Mouse (Mus musculus): ENCODE results near the gene Zfp970. TPM values are rescaled to one million over a fixed set of nuclear protein-coding genes. Genes with fewer than 3 reads are reported as not detected.
"Not testable (repeated sequence)": the region's sequence is repeated elsewhere in the genome, so short reads cannot be mapped to it uniquely, and the experiment has no call there.

Zfp970 gene
- polyA plus RNA-seq (2014; fragmentation: Nextera tagmentation; extraction: Ambion mirVana): 7.6 and 9.0 TPM in 2 replicates

DNA sequence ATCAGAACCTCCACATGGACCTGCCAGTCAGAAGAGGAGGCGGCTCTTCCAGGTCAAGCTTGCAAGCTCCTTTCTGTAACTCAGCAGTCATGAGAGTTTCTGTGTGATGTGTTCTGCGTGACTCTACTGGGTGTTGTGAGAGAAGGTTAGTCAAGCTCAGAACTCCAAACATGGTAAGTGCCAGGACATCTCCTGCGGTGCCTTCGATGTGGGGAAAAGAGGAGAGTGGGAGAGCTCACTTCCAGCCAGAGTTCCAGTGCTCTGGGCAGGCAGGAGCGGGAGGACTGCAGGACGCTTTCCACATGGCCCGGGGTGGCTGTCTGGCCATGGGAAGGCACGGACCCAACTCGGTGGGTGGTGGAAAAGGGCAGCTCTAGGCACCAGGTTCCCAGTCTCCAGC lies at the start of gene Zfp970:
TSS of gene Zfp970 (plus strand) at position 58 of the 400 bp plus-strand sequence.
- not testable (repeated sequence) for H3K9me3 ChIP-seq (replicated peaks; ENCODE audit: control insufficient read depth, low read length); H3K4me1 ChIP-seq (ENCODE audit: control insufficient read depth, insufficient read depth, low read length); ATAC-seq; H3K36me3 ChIP-seq (ENCODE audit: control insufficient read depth, insufficient read depth, low read length); H3K27ac ChIP-seq (ENCODE audit: low read depth, low read length); H3K27me3 ChIP-seq (replicated peaks; ENCODE audit: control insufficient read depth, insufficient read depth, low read length)
- DNase-seq (ENCODE audit: low spot score): peak; percentile 0
- H3K4me3 ChIP-seq (ENCODE audit: low read depth, low read length): peak within 1 kb of the TSS; percentile 26
- 24% methylated on average over 8 of the region's 9 CpGs for whole genome bisulfite sequencing
- peak within 1 kb of the TSS; percentile 5; the same call in 1 of the 2 replicates for H3K9ac ChIP-seq (ENCODE audit: low read length)
- peak within 1 kb of the TSS; percentile 33 for H3K4me2 ChIP-seq (ENCODE audit: low read length)

DNA sequence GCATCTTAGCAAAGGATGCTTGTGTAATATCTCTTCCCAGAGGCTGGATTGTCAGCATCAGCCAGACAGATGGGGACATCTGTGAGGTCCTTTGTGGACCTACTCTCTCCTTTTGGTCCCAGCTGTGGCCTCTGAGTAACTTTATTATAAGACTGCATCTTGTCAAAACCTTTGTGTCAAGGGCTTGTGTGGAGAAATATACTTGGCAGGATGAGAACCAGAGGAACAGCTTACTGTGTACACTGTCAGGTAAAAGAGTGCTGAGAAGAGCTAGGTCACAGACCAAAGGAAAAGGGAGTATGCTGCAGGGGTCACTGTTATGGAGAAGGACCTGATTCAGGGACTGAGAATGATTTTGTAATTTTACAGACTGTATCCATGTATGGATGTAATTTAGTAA lies 3.7 kb downstream of the Zfp970 start:
- not testable (repeated sequence) for H3K4me3 ChIP-seq (ENCODE audit: low read depth, low read length); H3K27ac ChIP-seq (ENCODE audit: low read depth, low read length); H3K9me3 ChIP-seq (replicated peaks; ENCODE audit: control insufficient read depth, low read length); H3K9ac ChIP-seq (ENCODE audit: low read length); H3K4me2 ChIP-seq (ENCODE audit: low read length); H3K27me3 ChIP-seq (replicated peaks; ENCODE audit: control insufficient read depth, insufficient read depth, low read length); H3K4me1 ChIP-seq (ENCODE audit: control insufficient read depth, insufficient read depth, low read length); DNase-seq (ENCODE audit: low spot score); ATAC-seq; H3K36me3 ChIP-seq (ENCODE audit: control insufficient read depth, insufficient read depth, low read length)

DNA sequence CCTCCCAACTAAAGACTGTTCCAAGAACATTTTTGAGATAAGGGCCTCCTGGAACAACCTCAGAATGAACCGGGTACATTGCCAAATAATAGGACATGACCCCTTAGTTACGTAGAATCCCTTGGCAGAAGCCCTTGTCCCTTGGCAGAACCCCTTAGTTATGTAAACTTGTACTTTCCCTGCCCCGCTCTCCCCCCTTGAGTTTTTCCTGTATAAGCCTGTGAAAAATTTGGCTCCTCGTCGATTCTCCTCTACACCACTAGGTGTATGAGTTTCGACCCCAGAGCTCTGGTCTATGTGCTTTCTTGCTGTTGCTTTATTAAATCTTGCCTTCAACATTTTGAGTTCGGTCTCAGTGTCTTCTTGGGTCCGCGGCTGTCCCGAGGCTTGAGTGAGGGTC lies 7.7 kb downstream of the Zfp970 start:
- not testable (repeated sequence) for H3K27ac ChIP-seq (ENCODE audit: low read depth, low read length)
- WGBS: 96% methylated on average over 5 of the region's 10 CpGs

DNA sequence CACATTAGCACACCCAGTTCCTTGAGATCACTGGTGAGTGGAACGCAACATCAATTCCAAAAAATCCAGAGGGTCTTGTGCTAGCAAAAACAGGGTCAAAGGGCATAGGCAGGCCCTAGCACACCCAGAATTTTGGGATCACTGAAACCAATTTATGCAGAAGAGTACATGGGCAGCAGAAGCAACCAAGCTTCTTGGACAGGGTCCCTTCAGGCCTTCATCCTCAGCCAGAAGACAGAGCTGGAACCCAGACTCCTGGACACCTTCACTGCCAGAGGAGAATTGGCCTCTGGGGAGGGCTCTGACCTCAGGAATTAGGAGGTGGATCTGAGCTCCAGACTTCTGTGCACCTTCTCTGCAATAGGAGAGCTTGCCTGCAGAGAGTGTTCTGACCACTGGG lies 17.4 kb downstream of the Zfp970 start:
- not testable (repeated sequence) for H3K9me3 ChIP-seq (replicated peaks; ENCODE audit: control insufficient read depth, low read length); H3K9ac ChIP-seq (ENCODE audit: low read length); H3K27me3 ChIP-seq (replicated peaks; ENCODE audit: control insufficient read depth, insufficient read depth, low read length); H3K4me3 ChIP-seq (ENCODE audit: low read depth, low read length); DNase-seq (ENCODE audit: low spot score); H3K36me3 ChIP-seq (ENCODE audit: control insufficient read depth, insufficient read depth, low read length); H3K27ac ChIP-seq (ENCODE audit: low read depth, low read length); H3K4me1 ChIP-seq (ENCODE audit: control insufficient read depth, insufficient read depth, low read length); H3K4me2 ChIP-seq (ENCODE audit: low read length); ATAC-seq
- 100% methylated on average over 1 of the region's 1 CpGs for WGBS

More for the DNA sequence above, 7.7 kb downstream of the Zfp970 start:
- not testable (repeated sequence) for H3K36me3 ChIP-seq (ENCODE audit: control insufficient read depth, insufficient read depth, low read length); H3K27me3 ChIP-seq (replicated peaks; ENCODE audit: control insufficient read depth, insufficient read depth, low read length); H3K4me2 ChIP-seq (ENCODE audit: low read length); H3K4me3 ChIP-seq (ENCODE audit: low read depth, low read length); DNase-seq (ENCODE audit: low spot score); H3K9me3 ChIP-seq (replicated peaks; ENCODE audit: control insufficient read depth, low read length); H3K9ac ChIP-seq (ENCODE audit: low read length); ATAC-seq; H3K4me1 ChIP-seq (ENCODE audit: control insufficient read depth, insufficient read depth, low read length)

DNA sequence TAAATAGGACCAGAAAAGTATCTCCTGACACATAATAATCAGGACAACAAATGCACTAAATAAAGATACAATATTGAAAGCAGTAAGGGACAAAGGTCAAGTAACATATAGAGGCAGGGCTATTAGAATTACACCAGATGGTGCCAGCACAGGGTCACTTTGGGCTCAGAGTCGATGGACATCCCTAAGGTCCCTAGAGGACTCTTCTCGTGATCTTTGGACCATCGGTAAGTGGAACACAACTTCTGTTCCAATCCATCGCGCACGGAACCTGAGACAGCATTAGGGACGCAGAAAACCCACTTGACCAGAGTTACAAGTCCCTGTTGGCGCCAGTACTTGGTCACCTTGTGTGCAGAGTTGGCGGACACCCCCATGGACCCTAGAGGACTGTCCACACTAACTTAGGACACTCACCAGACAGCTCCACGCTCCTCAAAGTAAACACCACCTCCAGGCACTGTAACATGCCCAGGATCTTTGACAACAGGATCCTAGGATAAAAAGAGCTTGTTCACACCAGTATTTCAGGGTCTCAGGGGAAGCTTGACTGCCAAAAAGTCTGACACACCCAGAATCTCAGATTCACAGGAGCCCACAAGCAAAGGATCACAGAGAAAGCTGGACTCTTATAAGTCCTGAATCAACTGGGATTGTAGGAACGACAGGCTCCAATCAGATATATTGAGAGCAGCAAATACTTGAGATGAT lies 18.9 kb downstream of the Zfp970 start:
- H3K4me3 ChIP-seq (ENCODE audit: low read depth, low read length); H3K4me1 ChIP-seq (ENCODE audit: control insufficient read depth, insufficient read depth, low read length); DNase-seq (ENCODE audit: low spot score); H3K4me2 ChIP-seq (ENCODE audit: low read length); H3K9ac ChIP-seq (ENCODE audit: low read length); H3K27ac ChIP-seq (ENCODE audit: low read depth, low read length); H3K36me3 ChIP-seq (ENCODE audit: control insufficient read depth, insufficient read depth, low read length); ATAC-seq; H3K9me3 ChIP-seq (replicated peaks; ENCODE audit: control insufficient read depth, low read length); H3K27me3 ChIP-seq (replicated peaks; ENCODE audit: control insufficient read depth, insufficient read depth, low read length): not testable (repeated sequence)
- WGBS: 86% methylated on average over 11 of the region's 11 CpGs

DNA sequence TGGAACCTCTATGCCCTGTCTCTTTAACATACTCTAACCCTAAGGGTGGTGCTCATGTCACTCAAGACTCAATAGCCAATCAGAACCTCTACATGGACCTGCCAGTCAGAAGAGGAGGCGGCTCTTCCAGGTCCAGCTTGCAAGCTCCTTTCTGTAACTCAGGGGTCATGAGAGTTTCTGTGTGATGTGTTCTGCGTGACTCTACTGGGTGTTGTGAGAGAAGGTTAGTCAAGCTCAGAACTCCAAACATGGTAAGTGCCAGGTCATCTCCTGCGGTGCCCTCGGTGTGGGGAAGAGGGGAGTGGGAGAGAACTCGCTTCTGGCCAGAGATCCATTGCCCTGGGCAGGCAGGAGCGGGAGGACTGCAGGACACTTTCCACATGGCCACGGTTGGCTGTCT lies 33.5 kb downstream of the Zfp970 start, which contains the start of gene Gm14403:
TSS of gene Gm14403 (plus strand) at position 149 of the 400 bp plus-strand sequence.
- not testable (repeated sequence) for H3K4me1 ChIP-seq (ENCODE audit: control insufficient read depth, insufficient read depth, low read length); H3K36me3 ChIP-seq (ENCODE audit: control insufficient read depth, insufficient read depth, low read length); H3K27ac ChIP-seq (ENCODE audit: low read depth, low read length); H3K9ac ChIP-seq (ENCODE audit: low read length); H3K27me3 ChIP-seq (replicated peaks; ENCODE audit: control insufficient read depth, insufficient read depth, low read length); H3K9me3 ChIP-seq (replicated peaks; ENCODE audit: control insufficient read depth, low read length); ATAC-seq
- H3K4me3 ChIP-seq (ENCODE audit: low read depth, low read length): peak within 1 kb of the TSS; percentile 26
- peak; percentile 17 for DNase-seq (ENCODE audit: low spot score)
- WGBS: 28% methylated on average over 7 of the region's 7 CpGs
- peak within 1 kb of the TSS; percentile 34 for H3K4me2 ChIP-seq (ENCODE audit: low read length)

DNA sequence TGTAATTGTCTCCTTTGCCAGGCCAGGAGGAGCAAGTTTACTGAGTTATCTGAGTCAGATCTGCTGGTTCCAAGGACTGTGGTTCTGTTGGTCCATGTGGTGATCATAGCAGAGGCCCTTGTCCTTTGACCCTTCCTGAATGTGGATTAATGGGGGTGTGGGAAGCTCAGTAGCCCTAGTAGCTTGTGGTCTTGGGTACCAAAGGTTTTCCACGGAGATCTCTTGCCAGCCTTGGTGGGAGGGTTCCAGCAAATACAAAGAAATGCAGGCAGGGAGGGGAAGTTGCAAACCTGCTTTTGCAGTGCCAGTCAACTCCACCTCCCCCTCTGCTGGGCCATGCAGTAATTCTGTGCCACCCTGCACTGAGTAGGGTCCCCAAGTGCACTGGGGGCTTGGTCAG lies 34.6 kb downstream of the Zfp970 start:
- not testable (repeated sequence) for H3K27ac ChIP-seq (ENCODE audit: low read depth, low read length); ATAC-seq

DNA sequence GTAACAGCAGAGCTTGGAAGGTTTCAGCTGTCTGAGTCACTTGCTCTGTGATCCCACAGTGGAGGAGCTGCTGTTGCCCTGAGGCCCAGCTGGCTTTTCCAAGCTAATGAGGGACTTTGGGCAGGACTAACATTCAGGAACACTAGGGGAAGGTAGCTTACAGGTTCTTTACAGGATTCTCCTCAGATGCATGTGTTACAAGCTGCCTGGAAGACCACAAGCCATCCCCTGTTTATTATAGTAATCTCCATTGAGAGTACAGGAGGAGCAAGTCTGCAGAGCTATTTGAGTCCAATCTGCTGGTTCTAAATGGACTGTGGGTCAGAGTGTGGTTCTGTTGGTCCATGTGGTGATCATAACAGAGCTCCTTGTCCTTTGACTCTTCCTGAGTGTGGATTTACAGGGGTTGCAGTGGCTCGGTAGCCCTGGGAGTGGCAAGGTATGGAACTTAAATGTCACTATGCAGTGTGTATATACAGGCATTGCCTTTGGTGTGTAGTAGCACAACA lies 40.7 kb downstream of the Zfp970 start:
- not testable (repeated sequence) for H3K4me1 ChIP-seq (ENCODE audit: control insufficient read depth, insufficient read depth, low read length); ATAC-seq; DNase-seq (ENCODE audit: low spot score); H3K9ac ChIP-seq (ENCODE audit: low read length); H3K27me3 ChIP-seq (replicated peaks; ENCODE audit: control insufficient read depth, insufficient read depth, low read length); H3K9me3 ChIP-seq (replicated peaks; ENCODE audit: control insufficient read depth, low read length); H3K27ac ChIP-seq (ENCODE audit: low read depth, low read length); H3K4me3 ChIP-seq (ENCODE audit: low read depth, low read length); H3K36me3 ChIP-seq (ENCODE audit: control insufficient read depth, insufficient read depth, low read length); H3K4me2 ChIP-seq (ENCODE audit: low read length)
- 92% methylated on average over 1 of the region's 1 CpGs for WGBS

More for the DNA sequence above, 34.6 kb downstream of the Zfp970 start:
- H3K27me3 ChIP-seq (replicated peaks; ENCODE audit: control insufficient read depth, insufficient read depth, low read length); H3K9ac ChIP-seq (ENCODE audit: low read length); H3K4me3 ChIP-seq (ENCODE audit: low read depth, low read length); DNase-seq (ENCODE audit: low spot score); H3K36me3 ChIP-seq (ENCODE audit: control insufficient read depth, insufficient read depth, low read length); H3K4me1 ChIP-seq (ENCODE audit: control insufficient read depth, insufficient read depth, low read length); H3K9me3 ChIP-seq (replicated peaks; ENCODE audit: control insufficient read depth, low read length); H3K4me2 ChIP-seq (ENCODE audit: low read length): not testable (repeated sequence)
- 32% methylated on average over 1 of the region's 1 CpGs for WGBS

DNA sequence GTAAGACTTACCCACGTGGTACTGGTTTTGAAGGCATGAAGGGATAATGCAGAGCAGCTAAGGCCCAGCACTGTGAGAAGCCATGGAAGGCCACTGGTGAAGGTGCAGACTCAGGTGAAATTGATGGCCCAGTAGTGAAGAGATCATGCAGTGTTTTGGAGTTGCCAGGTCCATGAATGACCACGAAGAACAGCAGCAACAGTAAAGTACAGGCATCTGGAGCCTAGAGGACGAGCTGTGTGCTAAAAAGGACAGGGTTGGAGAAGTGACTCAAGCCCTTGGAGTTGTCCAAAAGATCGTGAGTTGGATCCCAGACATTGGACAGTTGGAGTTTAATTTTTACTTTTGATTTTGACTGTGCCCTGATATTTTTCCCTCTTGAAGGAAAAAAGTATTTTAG lies 46.8 kb downstream of the Zfp970 start:
- not testable (repeated sequence) for H3K36me3 ChIP-seq (ENCODE audit: control insufficient read depth, insufficient read depth, low read length); H3K9me3 ChIP-seq (replicated peaks; ENCODE audit: control insufficient read depth, low read length); DNase-seq (ENCODE audit: low spot score); H3K4me2 ChIP-seq (ENCODE audit: low read length); ATAC-seq; H3K4me1 ChIP-seq (ENCODE audit: control insufficient read depth, insufficient read depth, low read length); H3K9ac ChIP-seq (ENCODE audit: low read length); H3K27ac ChIP-seq (ENCODE audit: low read depth, low read length); H3K27me3 ChIP-seq (replicated peaks; ENCODE audit: control insufficient read depth, insufficient read depth, low read length); H3K4me3 ChIP-seq (ENCODE audit: low read depth, low read length)
- WGBS: 72% methylated on average over 4 of the region's 4 CpGs
